Mouse (Mus musculus): ENCODE measurements around the gene Gramd1b. TPM values are rescaled to one million over a fixed set of nuclear protein-coding genes. Genes with fewer than 3 reads are reported as not detected.

Gene Gramd1b
- polyA plus RNA-seq, 1 experiment from 2014 or later: 5.8 TPM

DNA sequence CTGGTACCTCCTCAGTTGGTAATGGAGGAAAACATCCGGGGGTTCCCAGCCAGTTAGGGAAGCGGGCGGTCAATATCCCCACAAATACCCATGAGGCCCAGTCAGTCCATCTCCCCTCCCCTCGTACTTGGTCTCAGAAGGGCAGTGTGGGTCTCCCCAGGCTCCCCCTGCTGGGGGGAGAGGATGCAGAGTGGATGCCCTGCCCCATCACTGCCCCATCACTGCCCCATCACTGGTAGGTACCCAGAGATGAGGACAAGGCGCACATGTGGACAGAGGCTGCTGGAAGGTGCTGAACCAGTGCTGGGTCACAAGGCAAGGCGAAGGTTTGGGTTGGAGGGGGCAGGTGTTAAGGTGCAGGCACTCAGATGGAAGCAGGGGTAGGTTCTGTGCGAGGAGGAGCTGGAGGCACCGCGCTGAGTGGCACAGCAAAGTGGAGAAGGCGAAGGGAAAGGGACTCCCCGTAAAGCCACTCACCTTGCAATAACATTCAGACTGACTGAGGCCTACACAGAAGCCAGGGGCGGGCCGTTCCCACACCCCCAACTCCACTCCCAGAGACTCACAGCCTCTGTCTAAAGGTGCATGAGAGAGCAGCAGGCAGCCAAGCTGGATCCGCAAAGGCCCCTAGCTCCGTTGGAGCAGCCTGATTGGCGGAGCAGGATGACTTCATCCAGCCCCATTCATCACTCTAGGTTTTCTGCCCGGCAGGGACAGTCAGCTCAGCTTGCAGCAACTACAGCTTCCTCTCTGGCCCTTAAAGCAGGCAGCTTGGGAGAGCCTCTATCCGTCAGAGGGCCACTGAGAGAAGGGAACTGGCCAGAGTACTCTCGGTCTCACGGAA lies 139.1 kb downstream of the Gramd1b start:
- peak; percentile 35 for ATAC-seq (ENCODE audit: extremely low read depth, insufficient number of reproducible peaks, low FRiP score, low TSS enrichment)
- H3K36me3 ChIP-seq: no peaks in the 10 kb centered on the region
- 0 out of 2 replicates have a peak, but pooled peaks cover 4% of the 10 kb centered on the region for H3K27me3 ChIP-seq (replicated peaks)
- H3K9me3 ChIP-seq: no peaks in the 10 kb centered on the region
- H3K27ac ChIP-seq (replicated peaks): peak overlapping the region; percentile 46
- peak overlapping the region; percentile 56 for H3K9ac ChIP-seq
- peak overlapping the region; percentile 57 for H3K4me2 ChIP-seq
- peaks cover 29% of the 10 kb centered on the region for H3K4me1 ChIP-seq
- WGBS: 23% methylated on average over 20 of the region's 20 CpGs
- H3K4me3 ChIP-seq: peak overlapping the region; percentile 27

DNA sequence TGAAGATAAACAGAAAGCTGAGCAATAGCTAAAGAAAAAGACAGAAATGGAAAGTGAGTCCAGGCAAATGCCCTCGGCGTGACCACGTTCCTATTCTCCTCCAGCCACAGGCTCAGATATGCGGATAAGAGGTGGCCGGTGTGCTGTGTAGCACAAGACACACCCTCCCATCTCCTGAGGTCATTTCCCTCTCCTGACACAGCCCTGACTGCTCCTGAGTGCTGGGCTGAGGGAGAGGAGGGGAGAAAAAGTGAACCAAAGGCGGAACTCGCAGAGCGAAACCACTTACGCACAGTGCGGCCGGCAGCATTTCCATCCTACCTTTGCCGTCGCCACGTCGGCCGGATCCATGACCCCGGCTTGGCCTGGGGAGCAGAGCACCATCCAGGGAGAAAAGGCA lies 139.8 kb downstream of the Gramd1b start:
- no peaks in the 10 kb centered on the region for H3K9me3 ChIP-seq
- peaks cover 25% of the 10 kb centered on the region for H3K4me1 ChIP-seq
- no peak overlapping the region for H3K27ac ChIP-seq (replicated peaks)
- peak overlapping the region; percentile 56; the same call in 1 of the 2 replicates for H3K9ac ChIP-seq
- H3K4me3 ChIP-seq: no peak overlapping the region
- 71% methylated on average over 17 of the region's 17 CpGs for WGBS
- 0 out of 2 replicates have a peak, but pooled peaks cover 4% of the 10 kb centered on the region for H3K27me3 ChIP-seq (replicated peaks)
- no peaks in the 10 kb centered on the region for H3K36me3 ChIP-seq
- ATAC-seq (ENCODE audit: extremely low read depth, insufficient number of reproducible peaks, low FRiP score, low TSS enrichment): no peak
- H3K4me2 ChIP-seq: peak overlapping the region; percentile 57

DNA sequence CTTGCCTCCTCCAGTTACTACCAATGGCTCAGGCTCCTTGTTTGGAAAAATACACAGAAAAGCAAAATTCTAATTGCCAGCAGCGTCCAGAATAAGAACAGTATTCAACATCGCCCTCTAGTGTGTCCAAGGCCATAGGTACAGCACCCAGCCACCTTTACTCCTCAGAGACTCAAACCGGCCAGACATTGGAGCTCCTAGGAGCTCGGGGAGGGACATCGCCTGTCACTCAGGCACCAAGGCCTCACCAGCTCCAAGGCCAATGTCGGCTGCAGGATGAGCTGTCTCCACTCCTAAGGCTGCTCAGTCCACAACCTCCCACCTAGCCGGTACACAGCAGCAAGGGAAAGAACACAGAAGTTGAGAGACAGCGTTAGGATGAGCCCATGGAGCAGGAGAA lies 140.3 kb downstream of the Gramd1b start:
- no peaks in the 10 kb centered on the region for H3K36me3 ChIP-seq
- H3K4me3 ChIP-seq: no peak overlapping the region
- 0 out of 2 replicates have a peak, but pooled peaks cover 4% of the 10 kb centered on the region for H3K27me3 ChIP-seq (replicated peaks)
- H3K27ac ChIP-seq (replicated peaks): no peak overlapping the region
- WGBS: 29% methylated on average over 8 of the region's 8 CpGs
- H3K4me2 ChIP-seq: peak overlapping the region; percentile 57
- ATAC-seq (ENCODE audit: extremely low read depth, insufficient number of reproducible peaks, low FRiP score, low TSS enrichment): no peak
- peaks cover 25% of the 10 kb centered on the region for H3K4me1 ChIP-seq
- H3K9ac ChIP-seq: 0 out of 2 replicates have a peak overlapping the region, but pooled peaks have one; percentile 28
- H3K9me3 ChIP-seq: no peaks in the 10 kb centered on the region

DNA sequence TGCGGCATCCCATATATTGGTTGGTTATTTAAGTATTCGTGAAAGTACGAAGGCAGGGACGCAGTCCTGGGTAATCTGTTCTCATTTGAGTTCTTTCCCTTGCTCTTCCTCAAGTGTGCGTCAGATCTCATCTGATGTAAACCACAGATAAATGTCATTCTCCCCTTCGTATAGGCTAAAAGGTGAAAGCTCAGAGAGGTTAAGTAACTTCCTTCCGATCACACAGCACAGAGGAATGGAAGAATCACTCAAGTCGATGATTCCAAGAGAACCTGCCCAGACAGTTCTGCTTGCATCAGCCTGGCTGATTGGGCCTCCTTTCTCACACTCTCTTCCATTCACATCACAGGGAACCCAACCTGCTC lies 140.8 kb downstream of the Gramd1b start:
- no peak for ATAC-seq (ENCODE audit: extremely low read depth, insufficient number of reproducible peaks, low FRiP score, low TSS enrichment)
- 86% methylated on average over 8 of the region's 8 CpGs for WGBS
- Histone ChIP-seq H3K4me3 (no peak overlapping the region), H3K9ac (no peak overlapping the region), H3K4me1 (peaks cover 25% of the 10 kb centered on the region), H3K27me3 (replicated peaks) (0 out of 2 replicates have a peak, but pooled peaks cover 4% of the 10 kb centered on the region), H3K36me3 (no peaks in the 10 kb centered on the region), H3K9me3 (no peaks in the 10 kb centered on the region), H3K4me2 (no peak overlapping the region), H3K27ac (replicated peaks) (no peak overlapping the region)

DNA sequence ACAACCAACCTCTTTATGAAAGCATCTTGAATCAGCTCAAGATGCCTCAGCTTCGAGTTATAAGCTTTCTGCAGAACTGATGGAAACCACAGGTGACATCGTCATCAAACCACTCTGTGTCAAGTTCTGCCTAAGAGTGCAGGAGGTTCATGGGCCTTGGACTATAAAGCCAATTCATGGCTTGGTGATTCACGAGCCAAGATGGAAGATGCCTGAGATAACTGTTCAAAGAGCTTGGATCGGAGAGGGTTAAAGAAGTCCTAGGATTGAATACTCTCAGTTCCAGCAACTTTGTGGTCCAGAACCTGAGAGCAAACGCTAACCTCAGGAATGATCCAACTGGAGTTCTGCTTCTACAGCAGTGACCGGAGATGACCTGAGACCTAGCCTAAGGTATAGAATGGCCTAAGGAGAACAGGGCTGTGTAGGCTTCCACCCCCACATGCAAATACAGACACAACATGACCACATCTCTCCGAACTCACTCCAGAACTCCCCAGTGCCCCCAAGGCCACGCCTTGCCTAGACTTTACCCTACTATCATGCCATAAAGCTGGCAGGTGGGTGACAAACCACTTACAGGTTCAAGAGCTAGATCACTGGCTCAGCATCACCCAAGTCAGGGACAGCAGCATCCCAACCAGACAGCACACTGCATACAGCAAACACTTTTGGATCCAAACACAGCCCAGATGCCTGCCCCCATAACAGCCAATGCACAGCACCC lies 141.4 kb downstream of the Gramd1b start:
- no peak overlapping the region for H3K4me3 ChIP-seq
- H3K9ac ChIP-seq: no peak overlapping the region
- no peaks in the 10 kb centered on the region for H3K9me3 ChIP-seq
- ATAC-seq (ENCODE audit: extremely low read depth, insufficient number of reproducible peaks, low FRiP score, low TSS enrichment): no peak
- H3K4me2 ChIP-seq: no peak overlapping the region
- peaks cover 25% of the 10 kb centered on the region for H3K4me1 ChIP-seq
- H3K36me3 ChIP-seq: no peaks in the 10 kb centered on the region
- WGBS: 84% methylated on average over 8 of the region's 8 CpGs
- 0 out of 2 replicates have a peak, but pooled peaks cover 4% of the 10 kb centered on the region for H3K27me3 ChIP-seq (replicated peaks)
- H3K27ac ChIP-seq (replicated peaks): no peak overlapping the region

DNA sequence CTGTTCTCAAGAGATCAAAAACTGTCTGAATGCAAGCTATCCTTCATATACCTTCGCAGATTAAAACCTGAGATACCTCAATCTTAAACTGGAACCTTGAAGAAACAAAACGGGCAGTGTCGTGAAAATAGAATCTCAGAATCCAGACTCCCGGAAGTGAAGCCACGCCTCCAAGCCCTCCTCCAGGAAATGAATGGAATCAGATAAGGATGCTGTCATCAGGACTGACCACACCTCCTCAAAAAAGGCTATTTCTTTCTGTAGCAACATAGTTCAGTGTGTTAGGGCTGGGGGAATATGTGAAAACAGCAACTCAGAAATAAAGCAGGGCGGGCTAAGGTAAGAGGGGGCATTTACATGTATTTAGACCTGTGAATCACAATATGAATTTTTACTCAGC lies 142.0 kb downstream of the Gramd1b start:
- no peak overlapping the region for H3K27ac ChIP-seq (replicated peaks)
- no peak overlapping the region for H3K4me2 ChIP-seq
- no peaks in the 10 kb centered on the region for H3K9me3 ChIP-seq
- peaks cover 25% of the 10 kb centered on the region for H3K4me1 ChIP-seq
- no peaks in the 10 kb centered on the region for H3K36me3 ChIP-seq
- H3K9ac ChIP-seq: no peak overlapping the region
- no peak for ATAC-seq (ENCODE audit: extremely low read depth, insufficient number of reproducible peaks, low FRiP score, low TSS enrichment)
- no peak overlapping the region for H3K4me3 ChIP-seq
- H3K27me3 ChIP-seq (replicated peaks): 0 out of 2 replicates have a peak, but pooled peaks cover 4% of the 10 kb centered on the region
- WGBS: 67% methylated on average over 6 of the region's 6 CpGs

DNA sequence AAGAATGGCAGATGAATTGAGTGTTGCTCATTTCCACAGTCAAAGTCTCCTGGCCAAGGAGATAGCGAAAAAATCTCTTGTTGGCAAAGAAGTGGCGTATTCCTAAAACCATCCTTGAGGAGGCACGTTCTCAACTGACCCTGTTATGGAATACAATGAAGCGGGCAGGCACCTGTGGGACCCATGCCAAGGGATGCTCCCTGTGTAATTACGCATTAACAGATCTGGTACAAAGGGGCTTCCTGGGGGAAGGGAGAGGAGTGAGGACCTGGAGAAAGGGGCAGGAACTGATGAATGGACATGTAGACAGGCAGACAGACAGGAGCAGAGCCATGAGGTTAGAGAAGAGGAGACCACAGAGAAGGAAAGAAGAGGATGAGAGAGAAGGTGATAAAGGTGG lies 146.4 kb downstream of the Gramd1b start:
- ATAC-seq (ENCODE audit: extremely low read depth, insufficient number of reproducible peaks, low FRiP score, low TSS enrichment): no peak
- WGBS: 79% methylated on average over 5 of the region's 5 CpGs
- peaks cover 14% of the 10 kb centered on the region for H3K4me1 ChIP-seq
- H3K4me2 ChIP-seq: no peak overlapping the region
- no peak overlapping the region for H3K9ac ChIP-seq
- no peaks in the 10 kb centered on the region for H3K36me3 ChIP-seq
- H3K27ac ChIP-seq (replicated peaks): no peak overlapping the region
- H3K27me3 ChIP-seq (replicated peaks): no peaks in the 10 kb centered on the region
- no peak overlapping the region for H3K4me3 ChIP-seq
- H3K9me3 ChIP-seq: no peaks in the 10 kb centered on the region

DNA sequence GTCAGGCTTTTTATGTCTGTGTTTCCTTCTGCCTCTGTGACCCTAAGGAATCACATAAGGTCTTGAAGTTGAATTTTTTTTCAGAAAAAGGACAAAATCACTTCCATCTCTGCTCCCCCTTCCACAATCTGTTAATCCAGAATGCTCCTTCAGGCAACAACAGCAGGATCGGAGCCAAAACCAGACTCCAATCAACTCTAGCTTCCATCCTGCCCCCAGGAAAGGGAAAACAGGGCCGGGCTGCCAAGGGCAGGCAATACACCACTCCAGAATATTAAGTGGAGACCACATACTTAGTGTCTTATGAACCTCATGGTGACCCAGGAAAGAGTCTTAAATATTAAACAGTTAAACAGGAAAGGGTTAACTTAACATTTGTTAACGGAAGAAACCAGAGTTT lies 148.7 kb downstream of the Gramd1b start:
- ATAC-seq (ENCODE audit: extremely low read depth, insufficient number of reproducible peaks, low FRiP score, low TSS enrichment): no peak
- H3K27me3 ChIP-seq (replicated peaks): no peaks in the 10 kb centered on the region
- 66% methylated on average over 3 of the region's 3 CpGs for WGBS
- H3K4me2 ChIP-seq: peak overlapping the region; percentile 54
- H3K4me3 ChIP-seq: no peak overlapping the region
- H3K36me3 ChIP-seq: no peaks in the 10 kb centered on the region
- peak overlapping the region; percentile 8; the same call in 1 of the 2 replicates for H3K27ac ChIP-seq (replicated peaks)
- H3K9me3 ChIP-seq: no peaks in the 10 kb centered on the region
- peaks cover 14% of the 10 kb centered on the region for H3K4me1 ChIP-seq
- H3K9ac ChIP-seq: peak overlapping the region; percentile 24; the same call in 1 of the 2 replicates

DNA sequence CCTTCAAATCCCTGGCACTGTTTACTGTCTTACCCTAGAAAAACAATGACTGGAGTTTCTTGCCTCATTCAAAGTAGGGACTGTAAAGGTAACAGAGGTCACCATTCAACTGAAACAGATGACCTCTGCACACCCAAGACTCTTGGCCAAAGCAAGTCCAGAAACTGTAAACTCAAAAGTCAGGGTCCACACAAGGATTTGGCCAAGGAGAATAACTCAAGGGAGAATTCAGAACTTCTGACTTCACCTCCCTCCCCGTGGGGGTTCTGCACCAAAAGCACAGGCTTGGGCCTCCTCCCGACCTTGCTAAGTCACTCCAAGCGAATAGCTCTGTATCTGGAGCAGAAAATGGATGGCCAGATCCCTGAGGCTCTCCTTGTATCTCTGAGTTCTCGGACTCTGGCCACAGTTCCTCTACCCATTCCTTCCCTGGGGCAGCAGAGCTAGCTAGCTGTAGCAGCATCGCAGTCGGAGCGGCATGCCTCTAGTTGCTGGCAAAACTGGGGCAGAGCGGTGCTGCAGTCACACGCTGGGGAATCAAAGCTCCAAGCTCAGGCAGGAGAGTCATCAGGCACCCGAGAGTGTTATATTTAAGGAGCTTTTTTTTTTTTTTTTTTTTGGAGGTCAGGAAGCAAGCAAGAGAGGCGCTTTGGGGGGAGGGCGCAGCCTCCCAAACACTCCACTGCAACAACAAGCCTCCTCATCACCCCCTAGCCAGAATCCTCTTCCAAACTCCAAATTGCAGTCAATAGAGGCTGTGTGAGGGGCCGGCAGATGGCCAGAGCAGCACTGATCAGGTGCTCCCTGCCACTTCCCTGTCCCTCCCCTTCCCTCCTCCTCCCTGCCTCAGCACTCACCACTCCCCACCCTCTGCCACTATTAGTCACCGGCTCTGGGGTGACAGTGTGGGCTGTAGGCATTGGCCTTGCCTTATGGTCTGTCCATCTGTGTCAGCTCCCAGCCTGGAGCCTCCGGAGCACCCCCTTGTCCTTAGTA lies 149.5 kb downstream of the Gramd1b start:
- ATAC-seq (ENCODE audit: extremely low read depth, insufficient number of reproducible peaks, low FRiP score, low TSS enrichment): 0 out of 2 replicates have a peak, but pooled peaks have one; percentile 45
- 0 out of 2 replicates have a peak overlapping the region, but pooled peaks have one; percentile 7 for H3K4me3 ChIP-seq

DNA sequence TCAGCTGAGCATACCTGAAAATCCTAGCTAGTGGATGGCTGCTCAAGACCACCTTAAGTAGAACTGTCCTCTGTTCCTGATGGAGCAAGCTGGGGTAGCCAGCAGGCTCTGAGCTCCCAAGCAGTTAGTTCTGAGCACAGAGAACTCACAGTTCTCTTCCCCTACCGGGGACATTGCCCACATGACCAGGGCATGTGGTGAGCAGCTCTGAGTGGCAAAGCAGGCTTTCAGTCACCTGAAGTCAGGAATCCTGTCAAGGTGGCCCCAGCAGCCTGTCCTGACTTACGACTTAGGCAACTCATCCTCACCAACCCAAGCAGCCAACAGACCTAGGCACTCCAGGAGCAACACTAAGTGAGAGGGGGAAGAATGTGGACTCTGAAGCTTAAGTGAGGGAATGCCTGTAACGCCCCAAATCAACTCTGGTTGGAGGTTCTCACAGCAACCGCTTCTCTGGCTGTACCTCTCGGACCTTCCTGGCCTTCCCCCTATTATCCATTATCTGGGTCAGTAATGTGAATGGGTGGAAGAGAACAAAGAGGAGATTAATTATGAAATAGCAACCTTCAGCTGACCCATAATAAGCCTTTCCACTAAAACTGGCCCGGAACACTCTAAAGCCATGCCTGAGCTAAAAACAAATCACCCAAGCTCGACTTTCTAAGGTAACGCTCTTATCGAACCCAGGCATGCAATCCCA lies 154.3 kb downstream of the Gramd1b start:
- Histone ChIP-seq H3K4me2 (peak overlapping the region; percentile 60), H3K27me3 (replicated peaks) (peaks cover 7% of the 10 kb centered on the region; the same call in 1 of the 2 replicates), H3K4me3 (no peak overlapping the region), H3K9ac (peak overlapping the region; percentile 54; the same call in 1 of the 2 replicates), H3K27ac (replicated peaks) (no peak overlapping the region), H3K9me3 (no peaks in the 10 kb centered on the region), H3K4me1 (peaks cover 39% of the 10 kb centered on the region), H3K36me3 (no peaks in the 10 kb centered on the region)
- no peak for ATAC-seq (ENCODE audit: extremely low read depth, insufficient number of reproducible peaks, low FRiP score, low TSS enrichment)
- WGBS: 57% methylated on average over 9 of the region's 9 CpGs

More for the DNA sequence above, 149.5 kb downstream of the Gramd1b start:
- Histone ChIP-seq H3K9me3 (no peaks in the 10 kb centered on the region), H3K9ac (peak overlapping the region; percentile 24), H3K4me2 (peak overlapping the region; percentile 54), H3K27me3 (replicated peaks) (no peaks in the 10 kb centered on the region), H3K36me3 (no peaks in the 10 kb centered on the region), H3K4me1 (peaks cover 18% of the 10 kb centered on the region), H3K27ac (replicated peaks) (peak overlapping the region; percentile 8)
- 13% methylated on average over 15 of the region's 15 CpGs for WGBS
